Mouse (Mus musculus) megakaryocyte, embryonic 14.5 days (primary cell): ENCODE data around the gene Erp27.

Source experiments
- FLI1 ChIP-seq: IDR thresholded peaks from 2 replicates; pipeline ENCODE4 v1.6.1; 2012; ENCODE audit warnings: low read length, inconsistent platforms, mixed read lengths
- GATA1 ChIP-seq: IDR thresholded peaks from 3 replicates; pipeline ENCODE4 v1.6.1; 2012; ENCODE audit warnings: mixed read lengths, low read length, inconsistent platforms, borderline replicate concordance

DNA sequence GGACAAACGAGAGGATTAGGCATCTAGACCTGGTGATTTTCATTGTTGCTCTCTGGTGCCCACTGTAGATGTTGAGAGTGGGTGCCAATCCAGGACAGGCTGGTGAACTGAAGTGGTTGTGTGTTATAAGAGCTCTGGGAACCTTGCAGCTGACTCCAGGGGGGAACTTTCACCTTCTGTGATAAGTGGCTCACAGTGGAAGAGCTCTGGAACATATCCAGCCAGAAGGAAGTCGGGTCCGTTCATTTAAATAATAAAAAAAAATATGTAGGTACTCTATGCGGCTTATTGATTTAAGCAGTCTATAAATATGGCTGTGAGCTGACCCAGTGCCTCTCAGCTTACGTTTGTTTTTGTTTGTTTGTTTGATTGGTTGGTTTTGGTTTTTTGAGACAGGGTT is at the start of gene Erp27:
- TF ChIP-seq GATA1 (no peak), FLI1 (no peak)
